In genomic region chr16:37634578-37634977, GRCm38 (mm10) we compare ENCODE assay signal across 22 mouse cellular contexts. TPM values are rescaled to one million over a fixed set of nuclear protein-coding genes. Genes with fewer than 3 reads are reported as not detected.
DNase-seq lines count a peak whose midpoint lies in the region; ATAC-seq and TF ChIP-seq lines count a peak whose summit lies in the region.
"Had no signal": no experiment of that assay in that cellular context is flagged by ENCODE, and none has a peak within 500 bp of the region (broad histone marks: within the 10 kb centered on the region; RNA-seq: fewer than 3 reads in every experiment).

No protein-coding gene starts in this region.

- H3K4me1 ChIP-seq in heart, embryonic 11.5 days (ENCODE audit: control insufficient read depth, insufficient read depth, low read length), result no peaks in the 10 kb centered on the region; the same call in 1 of the 2 replicates
- no peaks in the 10 kb centered on the region for H3K4me1 ChIP-seq in lung, embryonic 14.5 days (ENCODE audit: insufficient read depth)
- no peaks in the 10 kb centered on the region for H3K4me1 ChIP-seq in liver, postnatal 0 days (ENCODE audit: insufficient read depth)

- no peak overlapping the region for H3K27ac ChIP-seq in heart, embryonic 11.5 days (ENCODE audit: low read depth, low read length)
- H3K27ac ChIP-seq in lung, embryonic 14.5 days (ENCODE audit: low read depth), result no peak overlapping the region
- no peak overlapping the region for H3K27ac ChIP-seq in liver, postnatal 0 days (ENCODE audit: low read depth)
- H3K27ac ChIP-seq: hindbrain, embryonic 14.5 days; left cerebral cortex, adult 2 months; neural tube, embryonic 15.5 days had no signal

- no peaks in the 10 kb centered on the region for H3K36me3 ChIP-seq in heart, embryonic 11.5 days (ENCODE audit: control insufficient read depth, insufficient read depth, low read length)
- H3K36me3 ChIP-seq in lung, embryonic 14.5 days (ENCODE audit: insufficient read depth), result no peaks in the 10 kb centered on the region
- H3K36me3 ChIP-seq in liver, postnatal 0 days (replicated peaks; ENCODE audit: insufficient read depth, low read length), result 0 out of 2 replicates have a peak, but pooled peaks cover 2% of the 10 kb centered on the region
- H3K36me3 ChIP-seq: neural tube, embryonic 15.5 days had no signal

- no peak for TF ChIP-seq CTCF in lung, embryonic 14.5 days (IDR thresholded peaks at IDR 0.05; ENCODE audit: low read depth)
- TF ChIP-seq CTCF in liver, postnatal 0 days (IDR thresholded peaks at IDR 0.05; ENCODE audit: low read depth), result no peak

- peak overlapping the region; percentile 37; the same call in 1 of the 2 replicates for H3K4me2 ChIP-seq in heart, embryonic 11.5 days
- H3K4me2 ChIP-seq in lung, embryonic 14.5 days, result 0 out of 2 replicates have a peak overlapping the region, but pooled peaks have one; percentile 10
- H3K4me2 ChIP-seq in liver, postnatal 0 days (ENCODE audit: low read depth, low read length), result no peak overlapping the region; the same call in 1 of the 2 replicates
- H3K4me2 ChIP-seq: hindbrain, embryonic 14.5 days; neural tube, embryonic 15.5 days had no signal

- no peaks in the 10 kb centered on the region for H3K9me3 ChIP-seq in heart, embryonic 11.5 days (replicated peaks; ENCODE audit: control insufficient read depth, low read length)
- no peaks in the 10 kb centered on the region for H3K9me3 ChIP-seq in lung, embryonic 14.5 days (ENCODE audit: low read depth, low read length)
- H3K9me3 ChIP-seq in liver, postnatal 0 days (ENCODE audit: low read length), result no peaks in the 10 kb centered on the region
- H3K9me3 ChIP-seq: neural tube, embryonic 15.5 days had no signal

- H3K4me3 ChIP-seq in heart, embryonic 11.5 days (ENCODE audit: low read depth, low read length), result no peak overlapping the region
- no peak overlapping the region for H3K4me3 ChIP-seq in lung, embryonic 14.5 days (ENCODE audit: low read depth, low read length)
- no peak overlapping the region for H3K4me3 ChIP-seq in liver, postnatal 0 days (ENCODE audit: low read depth, low read length)
- H3K4me3 ChIP-seq: left cerebral cortex, adult 2 months; neural tube, embryonic 15.5 days had no signal

- no peak; the same call in 1 of the 2 replicates for ATAC-seq in heart, embryonic 11.5 days (replicated peaks; ENCODE audit: insufficient number of reproducible peaks, low FRiP score, low TSS enrichment)
- ATAC-seq in lung, embryonic 14.5 days (ENCODE audit: insufficient read depth), result no peak
- ATAC-seq in liver, postnatal 0 days, result peak; percentile 59
- ATAC-seq: forebrain, embryonic 14.5 days; midbrain, embryonic 16.5 days had no signal

- DNase-seq in heart, postnatal 4 days, result no peak
- no peak for DNase-seq in lung, embryonic 14.5 days
- DNase-seq in lung, adult 18-20 months, result no peak
- peak; percentile 50 for DNase-seq in liver
- DNase-seq in liver, postnatal 0 days, result no peak
- DNase-seq in urinary bladder, postnatal 25 days (ENCODE audit: low spot score), result no peak
- DNase-seq: B cell, adult 2 months; cerebellum, adult 8-10 months; kidney, postnatal 36 days; left cerebral cortex, postnatal 4 days; lung, postnatal 4 days; right cerebral cortex, postnatal 14 days; thymus, adult 2 months had no signal

- 45% methylated on average over 9 of the region's 9 CpGs for WGBS in heart, embryonic 11.5 days (ENCODE audit: insufficient replicate concordance)
- WGBS in lung, embryonic 14.5 days, result 61% methylated on average over 9 of the region's 9 CpGs
- WGBS in liver, postnatal 0 days (ENCODE audit: insufficient replicate concordance), result 53% methylated on average over 9 of the region's 9 CpGs

- H3K27me3 ChIP-seq in heart, embryonic 11.5 days (ENCODE audit: control insufficient read depth, insufficient read depth, low read length), result no peaks in the 10 kb centered on the region
- no peaks in the 10 kb centered on the region for H3K27me3 ChIP-seq in lung, embryonic 14.5 days (ENCODE audit: insufficient read depth, low read length)
- H3K27me3 ChIP-seq in liver, postnatal 0 days (ENCODE audit: insufficient read depth, low read length), result no peaks in the 10 kb centered on the region
- H3K27me3 ChIP-seq: neural tube, embryonic 15.5 days had no signal

- H3K9ac ChIP-seq in heart, embryonic 11.5 days (ENCODE audit: low read depth, low read length), result no peak overlapping the region
- H3K9ac ChIP-seq in lung, embryonic 14.5 days, result no peak overlapping the region
- no peak overlapping the region for H3K9ac ChIP-seq in liver, postnatal 0 days (replicated peaks)
- H3K9ac ChIP-seq: hindbrain, embryonic 14.5 days; neural tube, embryonic 15.5 days had no signal

- TF ChIP-seq EP300 in liver, postnatal 0 days (IDR thresholded peaks at IDR 0.05; ENCODE audit: low read depth), result no peak

RNA-seq across cellular contexts. Expression of gene Ndufb4, which starts 19.7 kb away (rescaled TPM):
- 84.7 and 88.8 TPM in 2 replicates for polyA plus RNA-seq in heart, embryonic 11.5 days (2014; fragmentation: Nextera tagmentation; extraction: Ambion mirVana)
- 100 to 1,000 TPM; 141 to 154 TPM for total RNA-seq in heart, postnatal 4 days (2021)
- polyA plus RNA-seq in lung, embryonic 14.5 days (2014; fragmentation: Nextera tagmentation; extraction: Ambion mirVana), result 54.4 and 61.7 TPM in 2 replicates
- 67.3 and 77.7 TPM in 2 replicates for polyA plus RNA-seq in liver, postnatal 0 days (2015; fragmentation: Nextera tagmentation; extraction: Ambion mirVana)

RNA-seq across cellular contexts. Expression of gene Hgd, which starts 54.6 kb away (rescaled TPM):
- 0.20 and 0.72 TPM in 2 replicates for polyA plus RNA-seq in heart, embryonic 11.5 days (2014; fragmentation: Nextera tagmentation; extraction: Ambion mirVana)
- under 1 TPM in 1 of 2 experiments, not detected in 1; 0.74 TPM for total RNA-seq in heart, postnatal 4 days (2021)
- 0.15 and 0.17 TPM in 2 replicates for polyA plus RNA-seq in lung, embryonic 14.5 days (2014; fragmentation: Nextera tagmentation; extraction: Ambion mirVana)
- 131 and 153 TPM in 2 replicates for polyA plus RNA-seq in liver, postnatal 0 days (2015; fragmentation: Nextera tagmentation; extraction: Ambion mirVana)
- total RNA-seq: common myeloid progenitor, adult 5-6 weeks; left cerebral cortex, postnatal 4 days had no signal
- polyA plus RNA-seq: embryonic facial prominence, embryonic 11.5 days; forebrain, embryonic 14.5 days; stomach, embryonic 14.5 days had no signal

Comparison
In these comparisons a context has a peak if more than half of its experiments do, and no peak if none do; other contexts are left out.
1. RNA of gene Hgd, which starts 54.6 kb away (polyA plus RNA-seq): 131 to 153 TPM in liver, postnatal 0 days; 0.20 to 0.72 TPM in heart, embryonic 11.5 days and 0.15 to 0.17 TPM in lung, embryonic 14.5 days; every median in the first group is over 10 times any median in the second.